Mouse (Mus musculus) cerebellum, postnatal 4 days (tissue): Measurements from ENCODE around the gene Ovca2.

Experiments used
- DNase-seq, 2 experiments: peaks; one replicate each; pipeline ENCODE4 v3.0.0; 2022; ENCODE audit warnings: low spot score in 2 of 2, mixed read lengths in 1 of 2

Gene Ovca2

DNA sequence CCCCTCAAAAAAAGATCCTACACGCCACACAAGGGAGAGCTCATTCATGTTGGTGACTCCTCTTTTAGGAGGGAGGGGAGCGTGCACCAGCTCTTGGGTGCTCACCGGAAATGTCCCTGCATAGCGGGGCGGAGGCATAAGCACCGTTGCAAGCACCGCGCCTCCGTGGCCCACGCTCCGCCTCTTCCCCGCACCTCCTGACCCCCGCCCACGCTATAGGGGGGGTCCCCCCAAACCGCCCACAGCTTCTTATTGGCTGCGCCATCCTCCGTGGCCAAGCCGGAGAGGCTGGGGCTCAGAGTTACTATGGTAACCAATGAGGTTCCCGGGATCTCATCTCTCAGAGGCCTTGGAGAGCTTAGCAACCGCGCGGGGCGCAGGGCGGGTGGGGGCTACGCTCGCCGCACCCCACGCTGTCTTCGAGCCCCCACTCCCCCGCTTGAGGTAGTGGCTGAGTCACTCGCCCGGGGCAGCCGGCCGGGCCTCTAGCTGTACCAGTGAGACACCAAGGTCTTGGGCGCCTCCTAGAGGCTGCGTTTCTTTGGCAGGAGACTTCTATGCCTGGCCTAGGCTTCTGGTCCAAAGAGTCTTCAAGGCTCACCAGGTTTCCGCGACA, 8.4 kb downstream of the Ovca2 start:
- peak; percentile 66 to 91 for DNase-seq

DNA sequence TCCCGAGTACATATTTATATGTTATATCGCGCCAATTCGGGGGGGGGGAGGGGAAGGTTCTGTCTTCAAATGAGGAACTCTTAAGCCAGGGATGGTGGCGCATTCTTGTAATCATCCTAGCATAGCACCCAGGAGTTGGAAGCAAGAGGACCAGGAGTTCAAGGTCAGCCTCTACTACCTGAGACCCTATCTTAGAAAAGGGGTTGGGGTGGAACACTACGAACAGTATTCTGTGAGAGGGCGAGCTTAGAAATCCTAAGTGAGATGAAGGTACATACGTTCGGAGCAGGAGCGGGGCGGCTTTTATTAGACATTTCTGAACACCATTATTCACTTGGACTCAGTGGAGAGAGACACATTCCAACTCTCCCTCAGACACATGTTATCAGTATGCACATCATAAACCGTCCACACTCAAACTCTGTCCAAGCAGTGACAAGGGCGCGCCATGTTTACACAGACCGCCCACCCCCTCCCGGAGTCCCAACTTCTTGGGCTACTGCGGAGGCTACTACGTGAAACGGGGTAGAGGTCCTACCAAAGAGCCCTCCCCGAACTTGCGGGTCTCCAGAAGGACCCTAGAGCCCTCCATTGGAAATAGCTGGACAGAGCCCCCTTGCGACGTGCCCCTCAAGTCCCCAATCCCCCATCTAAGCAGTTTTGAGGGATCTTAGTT, 9.1 kb downstream of the Ovca2 start, which contains the start of gene Hic1:
Gene Hic1 (minus strand): TSS at position 115 of the 676 bp plus-strand sequence.
- DNase-seq = no peak

DNA sequence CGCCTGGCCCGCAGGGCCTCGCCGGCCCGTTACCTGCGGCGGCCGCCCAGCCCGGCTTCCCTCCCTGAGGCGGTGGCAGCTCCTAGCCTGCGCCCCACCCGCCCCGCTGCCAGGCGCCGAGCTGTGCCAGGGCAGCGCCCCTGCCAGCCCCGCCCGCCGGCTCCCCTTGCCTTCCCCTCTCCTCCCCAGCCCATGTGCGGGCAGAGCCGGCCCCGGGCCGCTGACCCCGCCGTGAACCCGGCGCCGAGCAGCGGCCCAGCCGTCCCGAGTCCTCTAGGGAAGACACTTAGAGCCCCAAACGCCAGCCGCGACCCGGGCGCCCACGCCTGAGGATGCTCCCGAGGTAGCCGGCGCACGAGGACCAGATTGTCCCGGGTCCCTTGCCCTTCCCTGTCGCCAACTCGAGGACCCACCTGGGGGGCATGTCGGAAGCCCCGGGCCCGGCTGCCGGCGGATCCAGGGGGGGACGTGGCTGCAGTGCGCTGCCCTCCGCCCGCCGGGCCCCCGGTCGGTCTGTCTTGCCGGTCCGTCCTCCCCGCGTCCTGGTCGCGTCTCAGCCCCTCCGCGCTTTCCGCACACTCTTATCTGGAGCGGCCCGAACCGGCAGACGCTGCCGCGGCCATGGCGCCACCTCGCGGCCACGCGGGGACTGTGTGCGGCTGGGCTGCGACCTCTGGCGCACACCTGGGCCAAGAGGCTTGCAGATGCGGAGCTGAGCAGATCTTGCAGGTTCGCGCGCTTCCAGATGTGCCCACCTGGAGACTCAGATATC, 9.9 kb downstream of the Ovca2 start:
- peak; percentile 75 to 84 for DNase-seq

DNA sequence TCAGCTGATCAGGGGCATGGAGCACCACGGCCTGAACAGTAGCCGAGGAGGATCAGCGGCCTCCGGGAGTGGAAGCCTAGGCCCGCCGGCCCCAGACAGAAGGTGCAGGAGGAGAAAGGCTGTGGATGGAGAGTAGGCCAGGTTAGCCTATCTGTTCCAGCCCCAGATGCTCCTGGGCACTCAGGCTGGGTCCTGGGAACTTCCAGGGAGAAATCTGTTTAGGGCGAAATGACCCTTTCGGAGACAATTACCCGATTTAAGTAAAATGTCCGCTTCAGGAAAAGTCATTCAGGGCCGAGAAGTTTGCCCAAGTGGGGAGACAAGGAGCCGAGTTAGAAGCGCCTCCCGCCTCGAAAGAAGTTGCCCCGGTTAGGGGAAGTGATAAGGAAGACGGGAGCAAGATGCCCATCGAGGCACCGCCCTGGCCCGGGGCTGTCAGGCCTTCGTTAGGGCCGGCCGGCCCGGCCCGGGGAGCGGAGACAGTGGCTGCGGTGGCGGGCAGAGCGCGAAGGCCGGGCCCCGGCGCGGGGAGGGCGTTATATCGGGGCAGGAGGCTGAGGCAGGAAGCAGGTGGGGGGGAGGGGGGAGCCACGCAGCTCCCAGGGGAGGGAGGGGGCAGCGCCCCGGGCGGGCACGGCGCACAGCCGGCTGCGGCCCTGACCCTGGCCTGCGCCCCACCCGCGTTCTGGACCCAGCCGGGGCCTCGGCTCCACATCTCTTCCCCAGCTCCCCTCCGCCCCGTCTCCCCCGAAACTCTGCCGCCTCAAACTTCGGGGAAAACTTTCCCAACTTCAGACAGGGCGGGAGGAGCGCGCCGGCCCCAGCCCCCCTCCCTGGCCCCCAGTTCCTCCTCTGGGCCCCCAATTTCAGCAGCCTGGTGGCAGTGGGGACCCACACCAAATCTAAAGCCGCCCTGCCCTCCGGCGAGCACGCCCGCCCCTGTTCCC, 10.7 kb downstream of the Ovca2 start:
- DNase-seq = no peak

DNA sequence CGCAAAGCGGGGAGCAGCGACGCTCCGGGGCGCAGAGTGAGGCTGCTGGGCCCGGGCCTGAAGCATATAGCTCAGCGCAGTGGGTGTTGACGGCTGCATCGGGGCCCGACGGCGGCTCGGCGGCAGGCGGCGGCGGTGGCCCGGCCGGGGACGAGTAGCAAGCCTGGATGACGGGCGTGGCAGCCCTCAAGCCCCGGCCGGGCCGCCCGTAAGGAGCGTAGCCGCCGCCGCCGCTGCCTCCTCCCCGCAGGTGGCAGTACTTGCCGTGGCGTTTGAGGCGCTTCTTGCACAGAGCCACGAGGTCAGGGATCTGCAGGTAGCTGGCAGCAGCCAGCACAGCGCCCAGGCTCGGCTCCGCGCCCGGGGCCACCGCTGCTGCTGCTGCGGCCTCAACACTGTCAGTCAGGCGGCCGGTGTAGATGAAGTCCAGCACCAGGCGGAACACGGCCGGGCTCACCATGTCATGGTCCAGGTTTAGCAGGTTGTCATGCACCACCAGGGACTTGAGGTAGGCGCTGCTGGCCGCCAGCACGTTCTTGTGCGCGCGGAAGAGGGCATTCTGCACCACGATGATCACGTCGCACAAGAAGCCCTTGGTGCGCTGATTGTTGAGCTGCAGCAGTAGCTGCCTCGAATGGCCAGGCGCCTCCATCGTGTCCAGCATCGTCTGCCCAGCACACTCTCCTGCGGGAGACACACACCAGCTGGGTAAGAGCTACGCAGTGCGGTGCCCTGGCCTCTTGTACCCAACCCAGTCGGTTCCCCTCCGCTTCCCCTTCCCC, 11.6 kb downstream of the Ovca2 start:
- DNase-seq = no peak

DNA sequence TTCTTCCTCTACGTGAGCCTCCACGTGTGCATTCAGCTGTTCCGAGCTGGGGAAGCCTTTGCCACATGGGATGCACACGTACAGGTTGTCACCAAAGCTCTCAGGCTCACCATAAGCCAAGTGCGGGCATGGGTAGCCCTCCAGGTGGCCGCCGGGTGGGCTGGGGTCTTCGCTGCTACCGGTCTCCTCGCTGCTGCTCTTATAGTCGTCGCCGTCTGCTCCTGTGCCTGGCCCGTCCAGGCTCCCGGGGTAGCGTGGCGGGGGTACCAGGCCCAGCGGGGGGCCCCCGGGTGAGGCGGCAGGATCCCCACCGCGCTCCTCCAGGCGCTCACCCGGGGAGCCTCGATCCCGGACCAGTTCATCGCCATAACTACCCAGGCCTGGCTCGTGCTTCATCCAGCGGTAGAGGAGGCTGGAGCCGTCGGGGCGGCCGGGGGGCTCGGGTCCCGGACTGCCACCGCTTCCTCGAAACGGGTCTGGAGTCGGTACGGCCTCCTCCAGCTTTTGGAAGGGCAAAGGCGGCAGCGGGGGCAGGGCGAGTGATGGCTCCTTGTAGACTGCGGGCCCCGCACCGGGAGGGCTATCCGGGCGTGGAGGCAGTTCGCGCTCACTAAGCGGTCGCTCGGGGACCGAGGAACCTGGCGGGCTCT, 12.3 kb downstream of the Ovca2 start:
- no peak for DNase-seq

DNA sequence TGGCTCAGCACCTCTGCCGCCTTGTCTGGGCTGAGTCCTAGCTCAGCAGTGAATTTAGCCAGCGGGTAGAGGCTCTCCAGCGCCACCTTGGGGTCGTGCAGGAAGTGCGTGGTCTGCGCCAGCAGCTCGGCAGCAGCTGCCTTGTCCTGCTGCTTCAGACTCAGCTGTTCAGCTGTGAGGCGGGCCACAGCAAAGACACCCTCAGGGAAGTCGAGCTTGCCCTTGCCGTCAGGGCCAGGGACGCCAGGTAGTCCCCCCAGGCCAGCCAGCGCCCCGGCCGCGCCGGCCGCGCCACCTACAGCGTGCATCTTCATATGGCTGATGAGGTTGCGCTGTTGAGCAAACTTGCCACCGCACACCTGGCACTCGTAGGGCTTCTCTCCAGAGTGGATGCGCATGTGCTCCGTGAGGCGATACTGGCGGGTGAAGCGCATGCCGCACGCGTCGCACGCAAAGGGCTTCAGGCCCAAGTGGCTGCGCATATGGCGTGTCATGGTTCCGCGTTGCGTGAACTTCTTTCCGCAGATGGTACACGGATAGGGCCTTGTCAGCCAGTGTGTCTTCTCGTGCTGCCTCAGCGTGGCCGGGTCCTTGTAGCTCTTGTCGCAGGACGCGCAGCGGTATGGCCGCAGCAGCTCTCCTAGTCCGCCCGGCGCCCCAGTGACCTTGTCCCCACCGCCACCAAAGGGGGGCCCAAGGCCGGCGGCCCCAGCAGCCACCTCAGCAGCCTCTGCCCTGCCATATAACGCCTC, 13.0 kb downstream of the Ovca2 start:
- peak in 1 of 2 experiments; percentile 62 for DNase-seq

DNA sequence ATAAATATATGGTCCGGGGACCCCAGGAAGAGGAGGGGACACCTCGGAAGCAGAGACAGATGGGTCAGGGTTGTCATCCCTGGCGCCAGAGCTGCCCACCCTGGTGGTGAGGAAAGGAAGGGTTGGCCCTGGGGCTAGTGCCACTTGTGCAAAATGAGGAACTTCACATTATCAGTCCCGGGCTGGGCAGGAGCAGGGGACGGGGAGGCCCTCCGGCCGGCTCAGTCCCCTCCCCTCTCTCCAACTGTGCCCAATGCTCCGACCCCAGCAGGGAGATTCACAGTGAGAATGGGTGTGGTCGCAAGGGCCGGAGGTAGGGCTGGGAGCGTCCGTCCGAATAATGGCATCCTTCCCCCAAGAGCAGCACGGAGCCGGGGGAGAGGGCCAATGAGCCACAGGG, 13.9 kb downstream of the Ovca2 start:
- DNase-seq = no peak

DNA sequence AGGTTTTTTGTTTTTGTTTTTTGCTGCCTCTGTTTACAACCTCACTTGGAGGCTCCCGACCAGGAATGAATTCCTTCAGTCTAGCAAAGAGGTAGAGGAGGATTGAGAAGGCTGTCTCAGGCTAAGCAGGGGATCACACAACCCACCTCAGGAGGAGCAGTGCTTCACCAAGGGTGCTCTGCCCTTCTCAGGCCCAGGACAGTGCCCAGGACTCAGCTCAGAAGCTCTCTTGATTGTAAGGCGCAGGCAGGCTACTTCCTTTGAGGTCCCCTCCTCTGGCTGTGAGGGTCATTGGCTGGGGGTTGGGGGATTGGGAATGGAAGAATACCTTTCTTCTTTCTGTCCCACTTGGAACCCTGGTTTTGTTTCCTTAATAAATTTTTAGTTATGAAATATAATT, 14.6 kb downstream of the Ovca2 start:
- no peak for DNase-seq

DNA sequence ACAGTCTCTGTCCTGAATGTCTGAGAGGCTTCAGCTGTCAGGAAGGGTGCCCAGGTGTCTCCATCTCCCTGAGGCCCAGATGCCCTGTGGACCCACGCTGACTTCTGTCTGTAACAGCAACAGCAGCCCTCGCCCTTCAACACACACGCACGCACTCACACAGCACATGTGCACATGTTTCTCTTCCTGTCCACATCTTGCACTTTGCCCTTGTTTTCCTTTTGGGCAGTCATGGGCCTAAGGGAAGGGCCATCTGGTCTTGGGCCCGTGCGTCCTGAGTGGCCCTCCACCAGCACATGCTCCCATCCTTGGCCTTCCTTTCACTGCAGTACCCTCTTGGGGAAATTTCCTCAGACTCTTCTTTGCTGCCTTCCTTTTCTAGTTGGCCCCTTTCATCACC, 15.3 kb downstream of the Ovca2 start:
- DNase-seq = no peak

DNA sequence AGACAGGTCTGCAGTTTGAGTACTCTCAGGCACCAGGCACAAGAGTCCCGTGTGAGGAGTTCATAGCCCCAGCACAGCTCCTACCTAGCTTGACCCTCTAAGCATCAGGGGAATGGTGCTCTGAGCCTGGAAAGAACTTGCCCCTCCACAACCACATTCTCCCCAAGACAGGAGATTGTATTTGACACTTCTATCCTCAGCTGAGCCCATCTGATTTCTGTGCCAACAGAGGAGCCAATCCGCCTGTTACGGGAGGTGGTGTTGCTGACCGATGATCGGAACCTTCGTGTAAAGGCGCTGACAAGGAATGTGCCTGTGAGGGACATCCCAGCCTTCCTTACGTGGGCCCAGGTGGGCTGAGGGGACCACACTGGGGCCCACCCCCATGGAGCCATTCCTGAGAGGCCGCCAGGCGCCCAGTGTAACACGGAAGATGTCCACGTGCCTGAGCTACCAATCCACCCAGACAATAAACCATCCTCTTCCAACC, 16.0 kb downstream of the Ovca2 start:
- no peak for DNase-seq

DNA sequence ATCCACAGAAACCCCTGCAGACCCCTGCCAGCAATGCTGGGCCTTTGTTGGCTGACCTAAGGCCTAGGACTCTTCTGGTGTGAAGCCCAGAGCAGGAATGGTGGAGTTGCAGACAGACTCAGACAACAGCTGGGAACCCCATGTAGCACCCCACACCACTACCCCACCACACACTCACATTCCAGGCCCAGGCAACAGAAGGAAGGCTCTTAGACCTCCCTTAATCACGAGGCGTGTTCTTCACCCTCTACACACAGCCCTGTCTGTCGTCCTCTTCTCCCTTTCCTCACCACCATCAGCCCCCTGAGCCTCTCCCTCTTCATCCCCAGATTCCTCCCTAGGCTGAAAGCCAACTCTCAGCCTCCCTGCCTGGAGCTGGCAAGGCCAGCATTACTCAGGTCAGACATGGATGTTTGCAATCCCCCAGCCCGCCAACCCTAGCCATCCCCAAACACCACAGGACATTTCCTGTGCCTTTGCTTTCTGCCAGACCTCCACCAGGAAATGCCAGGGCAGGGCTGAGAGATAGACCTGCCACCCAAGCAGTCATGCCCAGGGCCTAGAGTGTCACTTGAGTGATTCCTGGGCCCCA, 17.1 kb downstream of the Ovca2 start:
- DNase-seq = no peak

DNA sequence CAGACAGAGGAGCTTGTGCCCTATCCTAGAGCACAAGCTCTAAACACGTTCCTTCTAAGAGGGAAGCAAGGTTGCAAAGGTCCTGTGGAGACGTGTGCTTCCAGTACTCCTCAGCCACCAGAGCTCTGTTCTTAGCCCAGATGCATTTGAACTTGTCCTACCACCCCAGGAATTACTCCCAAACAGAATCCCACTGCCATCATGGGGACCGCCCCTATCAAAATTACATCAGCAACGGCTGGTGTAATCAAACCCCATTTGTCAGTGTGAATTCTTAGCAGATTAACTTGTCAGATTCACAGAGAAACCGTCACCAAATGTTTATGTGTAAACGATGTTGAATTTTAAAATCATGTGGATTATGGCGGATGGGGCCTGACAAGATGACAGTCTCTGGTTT, 17.7 kb downstream of the Ovca2 start:
- DNase-seq = no peak

DNA sequence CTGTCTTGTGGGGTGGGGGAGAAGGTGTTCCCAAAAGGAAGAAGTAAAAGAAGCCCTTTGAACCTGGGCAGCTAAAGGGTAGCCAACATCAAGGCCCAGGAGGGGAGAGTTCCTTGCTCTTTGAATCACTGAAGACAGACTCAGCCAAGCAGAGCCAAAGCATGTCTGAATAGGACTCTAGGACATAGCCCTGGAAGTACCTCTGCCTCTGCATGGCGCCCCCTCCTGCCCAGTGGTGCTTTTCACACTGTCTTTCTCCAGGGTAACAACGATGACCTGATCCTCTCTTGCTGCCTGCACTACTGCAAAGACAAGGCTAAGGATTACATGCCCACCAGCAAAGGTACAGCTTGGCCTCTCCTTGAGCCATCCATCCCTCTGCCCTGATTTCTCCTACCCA, 19.1 kb downstream of the Ovca2 start:
- DNase-seq = no peak

DNA sequence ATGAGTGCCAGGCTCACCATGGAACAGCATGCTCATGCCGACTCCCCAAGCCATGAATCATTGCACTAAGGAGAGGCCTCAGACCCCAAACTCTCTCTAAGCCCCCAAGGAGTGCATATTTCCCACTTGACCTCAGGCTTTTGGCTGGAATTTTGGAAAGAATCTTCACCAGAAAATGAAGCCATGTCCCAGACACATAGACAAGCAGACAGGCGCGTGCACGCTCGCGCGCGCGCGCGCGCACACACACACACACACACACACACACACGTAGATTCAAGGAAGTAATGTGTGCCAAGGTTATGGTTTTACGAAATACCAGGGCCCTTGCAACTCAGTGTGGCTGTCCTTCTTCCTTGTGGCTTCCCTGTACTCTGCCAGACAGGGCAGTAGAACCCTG, 20.2 kb downstream of the Ovca2 start:
- no peak for DNase-seq

DNA sequence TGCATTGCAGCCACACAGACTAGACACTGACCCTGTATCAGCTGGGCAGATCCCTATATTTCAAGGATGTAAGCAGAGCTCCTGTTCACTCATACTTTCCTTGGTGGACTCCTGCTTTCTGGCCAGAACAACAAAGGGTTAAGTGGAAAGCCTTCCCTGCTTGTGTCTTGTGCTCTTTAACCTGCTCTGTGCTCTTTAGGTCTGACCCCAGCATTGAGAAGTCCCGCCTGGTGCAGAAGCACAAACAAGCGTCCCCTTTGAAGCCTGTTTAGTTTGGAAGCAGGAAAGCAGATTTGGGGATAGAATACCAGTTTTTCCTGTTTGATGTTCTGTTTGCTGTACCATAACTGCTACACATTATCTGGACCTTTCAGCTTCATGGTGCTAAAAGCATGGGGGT, 20.7 kb downstream of the Ovca2 start:
- DNase-seq = no peak

DNA sequence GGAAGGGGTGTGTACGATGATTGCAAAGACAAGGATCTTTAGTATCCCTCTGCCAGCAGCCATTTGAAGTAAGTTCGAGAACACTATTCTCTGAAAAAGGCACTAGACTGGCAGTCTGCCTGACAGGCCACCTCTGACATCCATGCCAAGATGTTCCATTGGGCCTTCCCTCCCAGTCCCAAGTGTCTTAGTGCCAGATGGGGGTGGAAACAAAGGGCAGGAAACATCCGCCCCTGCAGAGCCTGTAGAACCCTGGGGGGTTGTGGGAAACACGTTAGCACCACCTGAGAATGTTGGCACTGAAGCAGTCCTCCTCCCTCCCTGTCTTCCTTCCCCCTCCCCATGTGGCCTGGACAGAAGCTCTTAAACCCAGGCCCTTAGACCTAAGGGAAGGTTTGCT, 21.6 kb downstream of the Ovca2 start:
- no peak for DNase-seq

DNA sequence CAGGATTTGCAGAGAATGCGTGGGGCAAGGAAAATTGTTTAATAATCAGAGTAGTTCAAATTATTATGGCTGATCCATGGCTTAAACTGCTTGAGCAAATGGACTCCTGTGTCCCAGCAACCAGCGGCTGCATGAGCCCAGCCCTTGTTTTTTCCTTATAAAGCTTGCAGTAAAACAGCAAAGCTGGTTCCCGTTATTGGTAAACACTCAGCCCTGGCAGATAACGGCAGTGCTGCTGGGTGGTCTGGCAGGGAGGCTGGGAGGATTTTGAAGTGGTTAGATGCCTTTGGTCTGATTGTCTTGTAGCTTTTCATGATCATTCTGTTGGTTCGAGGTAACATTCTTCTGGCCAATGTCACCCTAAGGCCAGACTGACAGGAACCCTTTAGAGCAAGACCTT, 22.2 kb downstream of the Ovca2 start:
- no peak for DNase-seq

DNA sequence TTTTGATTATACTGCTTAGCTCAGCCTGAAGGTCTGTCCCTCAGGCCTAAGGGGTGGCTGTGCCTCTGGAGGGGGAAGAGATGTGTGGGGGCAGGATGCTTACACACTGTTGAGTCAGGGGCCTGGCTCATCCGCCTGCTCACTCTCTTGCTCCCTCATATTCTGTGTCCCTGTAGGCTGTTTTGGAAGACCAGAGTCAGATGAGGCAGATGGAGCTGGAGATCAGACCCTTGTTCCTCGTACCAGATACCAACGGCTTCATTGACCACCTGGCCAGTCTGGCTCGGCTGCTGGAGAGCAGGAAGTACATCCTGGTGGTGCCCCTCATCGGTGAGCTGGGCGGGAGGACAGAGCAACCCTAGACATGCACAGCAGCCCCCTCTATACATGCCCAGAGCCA, 22.6 kb downstream of the Ovca2 start:
- DNase-seq = no peak
